Mouse (Mus musculus) embryonic fibroblast, embryonic 13.5 days (primary cell): Measurements from ENCODE around the gene Mink1. TPM values are rescaled to one million over a fixed set of nuclear protein-coding genes. Genes with fewer than 3 reads are reported as not detected.
"Not testable (repeated sequence)": the region's sequence is repeated elsewhere in the genome, so short reads cannot be mapped to it uniquely, and the experiment has no call there.

ENCODE experiments used
- H3K27ac ChIP-seq: 2 replicates; pipeline ENCODE4 v1.5.1; 2012; ENCODE audit warnings: low read length, control low read depth, inconsistent platforms; ENCODE audit not compliant: insufficient read depth
- H3K4me1 ChIP-seq: 2 replicates; pipeline ENCODE4 v1.6.1; 2011; ENCODE audit warnings: low read length; ENCODE audit not compliant: control insufficient read depth, insufficient read depth
- H3K4me3 ChIP-seq: 2 replicates; pipeline ENCODE4 v1.5.1; 2011; ENCODE audit warnings: mild to moderate bottlenecking, control low read depth, low read length; ENCODE audit not compliant: insufficient read depth
- CTCF ChIP-seq: IDR thresholded peaks from 2 replicates; pipeline ENCODE4 v1.5.1; 2011; ENCODE audit warnings: mild to moderate bottlenecking, control low read depth, low read length, moderate library complexity, borderline replicate concordance; ENCODE audit not compliant: insufficient read depth
- POLR2A ChIP-seq: IDR thresholded peaks from 2 replicates; pipeline ENCODE4 v1.6.1; 2011; ENCODE audit warnings: low read depth, mild to moderate bottlenecking, control low read depth, low read length, moderate library complexity
- polyA plus RNA-seq: library from polyadenylated mRNA; stranded (reverse); fragments of >200 nt; gene quantifications from 2 replicates; pipeline ENCODE4 v1.2.4, GENCODE M21; 2011; ENCODE audit warnings: low read depth; ENCODE audit not compliant: missing spikeins, insufficient read length

Gene Mink1
- polyA plus RNA-seq, 1 experiment, result 36.2 TPM

DNA sequence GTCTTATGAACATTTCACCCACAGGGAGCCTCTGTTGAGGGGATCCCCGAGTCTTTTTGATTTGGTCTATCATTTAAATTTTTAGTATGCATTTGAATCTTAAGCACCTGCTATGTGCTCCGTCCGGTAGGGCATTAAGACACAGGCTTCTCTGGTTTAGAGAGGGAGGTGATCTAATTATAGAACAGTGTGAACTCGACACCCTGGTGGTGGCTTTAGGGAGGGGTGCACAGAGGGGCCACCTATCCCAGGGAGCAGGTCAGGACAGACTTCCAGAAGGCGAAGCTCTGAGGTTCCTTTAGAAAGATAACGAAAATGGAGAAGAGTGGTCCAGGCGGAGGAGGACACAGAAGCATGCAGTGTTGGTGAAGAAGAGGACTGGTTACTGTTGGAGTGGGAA lies 18.2 kb upstream of the Mink1 start:
- no peak overlapping the region for H3K27ac ChIP-seq
- TF ChIP-seq POLR2A (no peak), CTCF (no peak)

DNA sequence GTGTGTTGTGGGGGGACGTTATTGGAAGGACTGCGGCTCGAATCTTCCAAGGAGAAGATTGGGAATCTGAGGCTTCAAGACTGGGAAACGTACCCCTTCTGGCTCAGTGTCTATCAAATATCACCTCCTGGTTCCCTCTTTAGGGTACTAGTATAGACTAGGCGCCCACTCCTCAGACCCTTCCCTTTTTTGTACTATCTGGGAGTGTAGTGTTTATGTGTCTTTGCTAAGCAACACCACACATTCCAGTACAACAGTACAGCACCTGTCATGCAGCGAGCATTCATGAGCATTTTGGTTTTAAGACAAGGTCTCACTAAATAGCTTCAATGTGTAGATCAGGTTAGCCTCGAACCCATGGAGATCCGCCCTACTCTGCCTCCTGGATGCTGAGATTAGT lies 11.2 kb upstream of the Mink1 start:
- TF ChIP-seq POLR2A (no peak), CTCF (no peak)
- H3K4me3 ChIP-seq, result no peak overlapping the region
- H3K27ac ChIP-seq, result no peak overlapping the region

More for the DNA sequence above, 18.2 kb upstream of the Mink1 start:
- no peak overlapping the region for H3K4me3 ChIP-seq
- H3K4me1 ChIP-seq, result 0 out of 2 replicates have a peak, but pooled peaks cover 5% of the 10 kb centered on the region

DNA sequence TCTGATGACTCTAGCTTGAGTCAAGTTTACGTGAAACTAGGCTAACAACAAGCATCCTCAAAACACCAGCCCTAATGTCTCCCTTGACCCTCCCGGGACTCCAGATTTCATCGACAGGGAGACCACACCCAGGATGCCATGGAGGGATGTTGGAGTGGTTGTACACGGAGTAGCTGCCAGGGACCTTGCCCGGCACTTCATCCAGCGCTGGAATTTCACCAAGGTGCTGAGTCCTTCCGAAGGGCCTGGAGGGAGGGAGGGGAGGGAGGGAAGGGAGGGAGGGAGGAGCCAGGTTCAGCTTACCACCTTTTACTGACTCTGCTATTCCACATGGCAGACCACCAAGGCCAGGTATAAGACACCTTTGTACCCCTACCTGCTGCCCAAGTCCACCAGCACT lies 8.7 kb upstream of the Mink1 start:
- H3K27ac ChIP-seq, result no peak overlapping the region
- no peak overlapping the region for H3K4me3 ChIP-seq
- no peak for TF ChIP-seq CTCF
- no peak for TF ChIP-seq POLR2A
- H3K4me1 ChIP-seq, result no peaks in the 10 kb centered on the region

More for the DNA sequence above, 11.2 kb upstream of the Mink1 start:
- H3K4me1 ChIP-seq, result no peaks in the 10 kb centered on the region

DNA sequence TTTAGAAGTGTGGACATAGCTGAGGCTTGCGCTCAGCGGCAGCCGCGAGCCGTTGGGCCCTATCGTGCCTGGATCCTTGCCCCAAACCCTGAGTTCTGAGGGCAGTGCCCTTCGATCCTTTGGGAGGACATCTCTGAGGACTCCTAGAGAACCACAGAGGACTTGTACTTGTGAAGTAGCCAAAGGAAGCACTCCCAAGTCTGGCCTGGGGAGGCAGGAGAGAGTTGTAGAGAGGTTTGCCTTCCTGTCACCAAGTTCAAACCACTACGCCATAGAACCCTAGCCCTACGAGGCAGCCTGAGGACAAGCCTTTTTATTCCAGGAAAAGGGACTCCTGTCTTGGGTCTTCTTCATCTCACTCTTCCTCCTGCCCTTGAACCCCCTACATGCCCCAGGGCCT lies 5.1 kb upstream of the Mink1 start:
- H3K4me3 ChIP-seq, result no peak overlapping the region
- H3K4me1 ChIP-seq, result no peaks in the 10 kb centered on the region
- TF ChIP-seq POLR2A, result no peak
- TF ChIP-seq CTCF, result no peak
- no peak overlapping the region for H3K27ac ChIP-seq

DNA sequence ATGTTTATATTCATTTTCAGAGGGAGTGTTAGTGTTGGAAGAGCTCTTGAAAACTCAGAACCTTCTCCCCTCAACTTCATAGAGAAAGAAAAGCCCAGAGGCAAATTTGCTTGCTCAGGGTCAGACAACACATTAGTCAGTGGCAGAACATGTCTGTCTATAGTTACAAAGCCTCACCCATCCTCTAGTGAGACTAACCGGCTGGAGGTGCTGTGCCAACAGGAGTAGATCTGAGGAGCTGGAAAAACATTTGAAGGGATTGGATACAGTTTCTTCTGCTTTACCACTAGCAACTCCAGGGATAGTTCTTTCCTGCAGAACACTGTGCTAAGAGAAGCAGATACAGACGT lies 769 bp upstream of the Mink1 start:
- TF ChIP-seq CTCF (no peak), POLR2A (no peak; the same call in 1 of the 2 replicates)
- peak overlapping the region; percentile 68 for H3K4me3 ChIP-seq
- H3K4me1 ChIP-seq, result no peaks in the 10 kb centered on the region
- H3K27ac ChIP-seq, result peak overlapping the region; percentile 68

DNA sequence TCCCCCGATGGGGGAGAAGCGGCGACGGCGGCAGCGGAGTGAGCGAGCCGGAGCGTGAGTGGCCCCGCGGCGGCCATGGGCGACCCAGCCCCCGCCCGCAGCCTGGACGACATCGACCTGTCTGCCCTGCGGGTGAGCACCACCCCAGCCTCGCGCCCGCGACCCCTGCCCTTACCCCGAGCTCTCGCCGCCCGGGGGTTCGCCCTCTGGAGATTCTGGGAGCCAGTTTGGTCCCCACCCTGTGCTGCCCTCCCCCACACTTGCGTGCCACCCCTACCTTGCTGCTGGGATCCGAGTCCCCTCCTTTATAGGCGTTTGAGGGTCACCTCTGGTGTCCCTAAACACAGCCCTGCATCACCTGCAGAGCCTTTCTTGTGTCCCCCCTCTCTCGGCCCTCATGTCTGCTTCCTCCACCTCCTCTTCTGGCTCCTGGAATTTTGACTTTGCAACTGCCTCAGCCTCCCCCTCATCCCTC lies 351 bp downstream of the Mink1 start:
- no peak for TF ChIP-seq CTCF
- no peak for TF ChIP-seq POLR2A

DNA sequence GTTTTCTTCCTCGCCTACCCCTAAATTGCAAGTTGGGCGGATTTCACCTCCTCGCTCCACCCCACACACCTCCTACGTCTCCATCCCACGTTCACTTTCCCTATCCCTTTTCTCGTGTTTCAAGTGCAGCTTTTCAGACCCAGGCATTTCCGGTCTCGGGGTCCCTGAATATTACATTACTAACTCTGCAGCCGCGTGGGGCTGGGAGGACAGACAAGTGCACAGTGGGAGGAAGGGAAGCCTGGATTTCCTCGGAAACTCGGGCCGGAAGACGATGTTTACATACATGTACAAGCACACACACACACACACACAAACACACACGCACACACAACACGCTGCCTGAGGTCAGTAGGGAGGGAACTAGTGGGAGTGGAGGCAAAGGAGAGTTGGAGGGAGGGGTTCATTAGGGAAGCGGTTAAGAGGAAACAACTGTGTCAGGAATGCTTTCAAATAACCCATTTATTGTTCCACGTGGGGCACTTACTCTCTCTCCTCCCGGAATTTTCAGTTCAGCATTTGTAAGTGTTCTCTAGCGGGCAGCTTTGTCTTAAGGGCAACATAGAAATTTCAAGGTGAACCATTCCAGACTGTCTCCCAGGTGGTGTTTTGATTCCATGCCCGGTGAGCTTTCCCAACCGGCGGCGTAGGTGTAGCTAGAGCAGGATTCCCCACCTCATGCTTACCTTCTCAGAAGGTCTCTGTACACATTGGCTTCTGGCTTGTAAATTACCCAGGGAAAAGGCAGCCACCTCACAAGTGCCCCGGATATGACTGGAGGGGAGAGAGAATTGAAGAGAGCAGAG lies 992 bp downstream of the Mink1 start:
- Histone ChIP-seq H3K4me3 (peak overlapping the region; percentile 68), H3K27ac (no peak overlapping the region), H3K4me1 (no peaks in the 10 kb centered on the region)
- no peak for TF ChIP-seq POLR2A
- no peak for TF ChIP-seq CTCF

More for the DNA sequence above, 351 bp downstream of the Mink1 start:
- H3K4me3 ChIP-seq, result peak overlapping the region; percentile 68
- no peaks in the 10 kb centered on the region for H3K4me1 ChIP-seq
- no peak overlapping the region for H3K27ac ChIP-seq

DNA sequence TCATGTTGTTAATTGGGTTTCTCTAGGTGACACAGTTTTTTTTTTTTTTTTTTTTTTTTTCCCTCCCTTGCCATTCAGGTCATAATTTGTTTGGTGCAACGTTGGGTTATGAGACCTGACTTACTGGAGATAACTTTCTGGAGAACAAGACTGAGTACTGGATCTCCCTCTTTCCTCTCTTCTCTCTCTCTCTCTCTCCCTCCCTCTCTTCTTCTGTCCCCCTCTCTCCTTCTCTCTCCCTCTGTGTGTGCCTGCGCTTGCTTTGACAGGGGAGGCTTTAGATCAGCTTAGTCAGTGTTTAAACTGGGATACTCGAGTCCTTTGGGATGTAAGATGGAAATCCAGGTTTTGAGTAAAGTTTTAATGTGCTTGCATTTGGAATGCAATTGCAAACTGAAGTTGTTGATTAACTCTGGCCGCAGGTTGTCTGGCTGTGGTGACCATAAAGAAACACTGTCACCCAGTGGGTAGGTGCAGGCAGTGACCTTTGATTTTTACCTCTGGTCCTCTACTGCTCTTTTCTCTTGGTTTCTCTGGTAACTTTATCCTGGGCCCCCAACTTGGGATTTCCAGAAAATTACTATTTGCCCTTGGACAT lies 1.7 kb downstream of the Mink1 start:
- TF ChIP-seq POLR2A (no peak), CTCF (no peak)
- Histone ChIP-seq H3K27ac (no peak overlapping the region), H3K4me1 (no peaks in the 10 kb centered on the region), H3K4me3 (peak overlapping the region; percentile 68)

DNA sequence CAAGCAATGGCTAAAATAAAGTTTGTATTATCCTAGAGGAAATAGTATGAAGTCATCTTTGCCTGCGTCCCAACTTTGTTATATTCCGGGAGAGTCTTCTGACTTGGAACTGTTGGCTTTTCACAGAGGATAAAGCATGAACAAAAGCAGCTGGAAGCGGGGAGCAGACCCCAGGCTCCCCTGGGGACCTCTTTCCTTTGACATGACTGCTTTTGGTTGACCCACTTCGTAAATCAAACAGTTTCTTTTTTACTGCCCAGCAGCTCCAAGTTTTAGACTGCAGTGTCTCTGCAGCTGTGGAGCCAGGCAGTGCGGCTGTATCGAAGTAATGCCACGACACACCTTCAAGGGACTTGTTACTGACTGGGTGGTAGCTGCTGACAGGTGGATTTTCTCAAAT lies 3.9 kb downstream of the Mink1 start:
- no peak overlapping the region for H3K27ac ChIP-seq
- TF ChIP-seq CTCF (no peak), POLR2A (no peak)
- no peak overlapping the region for H3K4me3 ChIP-seq
- H3K4me1 ChIP-seq, result no peaks in the 10 kb centered on the region; the same call in 1 of the 2 replicates

DNA sequence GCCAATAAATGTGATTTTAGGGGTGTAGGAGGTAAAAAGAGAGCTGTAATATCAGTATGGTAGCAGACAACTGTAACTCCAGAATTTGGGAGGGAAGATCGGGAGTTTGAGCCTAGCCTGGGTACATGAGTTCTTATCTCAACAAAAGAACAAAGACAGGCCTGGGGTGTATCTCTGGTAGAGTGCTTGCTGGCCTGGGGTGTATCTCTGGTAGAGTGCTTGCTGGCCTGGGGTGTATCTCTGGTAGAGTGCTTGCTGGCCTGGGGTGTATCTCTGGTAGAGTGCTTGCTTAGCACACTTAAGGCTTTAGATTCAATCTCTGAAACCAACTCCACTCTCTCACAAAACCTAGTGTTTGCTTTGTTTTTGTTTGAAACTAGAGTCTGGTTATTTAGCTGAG lies 7.9 kb downstream of the Mink1 start:
- not testable (repeated sequence) for H3K4me3 ChIP-seq, H3K27ac ChIP-seq

More for the DNA sequence above, 7.9 kb downstream of the Mink1 start:
- peaks cover 16% of the 10 kb centered on the region for H3K4me1 ChIP-seq
